Mouse (Mus musculus): ENCODE measurements around the gene Tmem132a. TPM values are rescaled to one million over a fixed set of nuclear protein-coding genes. Genes with fewer than 3 reads are reported as not detected.

Tmem132a gene
- polyA plus RNA-seq, 1 experiment from 2014 or later = 106 TPM

DNA sequence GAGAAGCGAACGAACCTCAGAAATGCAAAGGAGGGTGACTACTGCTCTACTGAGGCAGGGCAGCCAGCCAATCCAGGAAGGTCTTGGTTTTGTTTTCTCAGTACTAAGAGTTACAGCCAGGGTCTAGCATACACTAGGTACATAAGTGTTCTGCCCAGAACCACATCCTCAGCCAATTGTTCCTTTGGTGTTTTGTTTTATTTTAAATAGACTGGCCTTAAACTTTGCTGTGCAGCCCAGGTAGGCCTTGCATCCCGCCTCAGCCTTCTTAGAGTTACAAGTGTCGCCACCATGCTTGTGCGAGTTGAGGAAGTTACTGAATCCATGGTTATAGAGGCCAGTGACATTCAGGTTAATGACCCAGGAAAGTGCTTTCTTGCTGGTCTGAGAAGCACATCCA, 56.7 kb downstream of the Tmem132a start:
- no peak for DNase-seq (ENCODE audit: low spot score)
- Histone ChIP-seq H3K4me2 (ENCODE audit: low read length) (no peak overlapping the region), H3K9ac (ENCODE audit: low read length) (no peak overlapping the region), H3K27ac (ENCODE audit: low read depth, low read length) (no peak overlapping the region), H3K36me3 (ENCODE audit: control insufficient read depth, insufficient read depth, low read length) (no peaks in the 10 kb centered on the region), H3K4me3 (ENCODE audit: low read depth, low read length) (no peak overlapping the region), H3K4me1 (ENCODE audit: control insufficient read depth, insufficient read depth, low read length) (peaks cover 4% of the 10 kb centered on the region; the same call in 1 of the 2 replicates), H3K9me3 (replicated peaks; ENCODE audit: control insufficient read depth, low read length) (no peaks in the 10 kb centered on the region), H3K27me3 (replicated peaks; ENCODE audit: control insufficient read depth, insufficient read depth, low read length) (no peaks in the 10 kb centered on the region)
- ATAC-seq = no peak
- WGBS = 93% methylated on average over 5 of the region's 5 CpGs

DNA sequence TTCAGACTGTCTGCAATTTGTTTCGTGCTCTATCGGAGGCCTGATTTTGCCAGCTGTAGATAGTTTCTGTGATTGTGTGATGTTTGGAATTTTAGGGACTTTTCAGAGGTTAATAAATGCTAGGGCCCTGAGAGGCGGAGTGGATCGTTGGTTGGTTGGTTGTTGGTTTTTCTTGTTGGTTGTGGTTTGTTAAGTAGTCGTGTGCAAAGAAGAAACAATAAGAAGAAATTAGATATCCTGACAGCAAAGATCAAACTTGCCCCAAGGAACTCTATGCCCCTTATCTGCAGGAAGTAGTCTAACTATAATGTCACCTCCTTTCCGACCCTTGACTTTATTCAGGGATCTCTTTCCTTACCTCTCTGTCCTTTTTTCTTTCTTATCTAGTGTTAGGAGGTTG, 58.3 kb downstream of the Tmem132a start:
- Histone ChIP-seq H3K27ac (ENCODE audit: low read depth, low read length) (no peak overlapping the region), H3K4me2 (ENCODE audit: low read length) (no peak overlapping the region), H3K4me1 (ENCODE audit: control insufficient read depth, insufficient read depth, low read length) (peaks cover 4% of the 10 kb centered on the region; the same call in 1 of the 2 replicates), H3K4me3 (ENCODE audit: low read depth, low read length) (no peak overlapping the region), H3K9me3 (replicated peaks; ENCODE audit: control insufficient read depth, low read length) (no peaks in the 10 kb centered on the region), H3K9ac (ENCODE audit: low read length) (no peak overlapping the region), H3K36me3 (ENCODE audit: control insufficient read depth, insufficient read depth, low read length) (no peaks in the 10 kb centered on the region), H3K27me3 (replicated peaks; ENCODE audit: control insufficient read depth, insufficient read depth, low read length) (no peaks in the 10 kb centered on the region)
- DNase-seq (ENCODE audit: low spot score) (no peak), ATAC-seq (no peak)
- 90% methylated on average over 6 of the region's 6 CpGs for WGBS

DNA sequence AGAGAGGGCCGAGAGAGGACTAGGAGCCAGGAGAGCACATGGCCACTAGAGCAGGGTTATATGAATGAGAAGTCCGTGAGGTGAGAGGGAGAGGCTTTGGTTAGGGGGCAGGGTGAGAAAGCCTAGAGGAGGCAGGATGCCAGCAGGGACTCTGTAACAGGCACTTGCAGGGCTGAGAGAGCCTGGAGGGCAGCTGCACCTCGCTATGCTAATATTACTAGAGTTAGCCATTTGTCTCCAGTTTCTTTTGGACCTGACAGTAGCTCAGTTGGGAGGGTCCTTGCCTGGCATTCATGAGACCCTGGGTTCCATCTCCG, 59.6 kb downstream of the Tmem132a start:
- H3K9ac ChIP-seq (ENCODE audit: low read length) = no peak overlapping the region
- ATAC-seq = no peak
- H3K4me3 ChIP-seq (ENCODE audit: low read depth, low read length) = no peak overlapping the region
- no peak overlapping the region for H3K4me2 ChIP-seq (ENCODE audit: low read length)
- H3K27me3 ChIP-seq (replicated peaks; ENCODE audit: control insufficient read depth, insufficient read depth, low read length) = no peaks in the 10 kb centered on the region
- H3K27ac ChIP-seq (ENCODE audit: low read depth, low read length) = peak overlapping the region; percentile 59
- DNase-seq (ENCODE audit: low spot score) = peak; percentile 15
- H3K9me3 ChIP-seq (replicated peaks; ENCODE audit: control insufficient read depth, low read length) = no peaks in the 10 kb centered on the region
- H3K4me1 ChIP-seq (ENCODE audit: control insufficient read depth, insufficient read depth, low read length) = peaks cover 4% of the 10 kb centered on the region; the same call in 1 of the 2 replicates
- WGBS = 57% methylated on average over 4 of the region's 4 CpGs
- no peaks in the 10 kb centered on the region for H3K36me3 ChIP-seq (ENCODE audit: control insufficient read depth, insufficient read depth, low read length)

- no peak overlapping the region for H3K4me3 ChIP-seq (ENCODE audit: low read depth, low read length)
- H3K9ac ChIP-seq (ENCODE audit: low read length) = no peak overlapping the region
- no peak overlapping the region for H3K4me2 ChIP-seq (ENCODE audit: low read length)
- H3K9me3 ChIP-seq (replicated peaks; ENCODE audit: control insufficient read depth, low read length) = no peaks in the 10 kb centered on the region
- WGBS = 66% methylated on average over 11 of the region's 11 CpGs
- ATAC-seq = peak; percentile 83
- peak; percentile 90 for DNase-seq (ENCODE audit: low spot score)
- H3K4me1 ChIP-seq (ENCODE audit: control insufficient read depth, insufficient read depth, low read length) = peaks cover 4% of the 10 kb centered on the region; the same call in 1 of the 2 replicates
- H3K36me3 ChIP-seq (ENCODE audit: control insufficient read depth, insufficient read depth, low read length) = no peaks in the 10 kb centered on the region
- no peaks in the 10 kb centered on the region for H3K27me3 ChIP-seq (replicated peaks; ENCODE audit: control insufficient read depth, insufficient read depth, low read length)
- H3K27ac ChIP-seq (ENCODE audit: low read depth, low read length) = peak overlapping the region; percentile 59
These were observed 60.1 kb downstream of the Tmem132a start for GRCm38 (mm10) chr19:10809428-10810175.

- peak overlapping the region; percentile 59 for H3K27ac ChIP-seq (ENCODE audit: low read depth, low read length)
- H3K4me3 ChIP-seq (ENCODE audit: low read depth, low read length) = no peak overlapping the region
- H3K4me2 ChIP-seq (ENCODE audit: low read length) = no peak overlapping the region
- ATAC-seq (0 out of 2 replicates have a peak, but pooled peaks have one; percentile 25), DNase-seq (ENCODE audit: low spot score) (no peak)
- 91% methylated on average over 12 of the region's 12 CpGs for WGBS
- H3K36me3 ChIP-seq (ENCODE audit: control insufficient read depth, insufficient read depth, low read length) = no peaks in the 10 kb centered on the region
- H3K9ac ChIP-seq (ENCODE audit: low read length) = no peak overlapping the region
- H3K4me1 ChIP-seq (ENCODE audit: control insufficient read depth, insufficient read depth, low read length) = peaks cover 4% of the 10 kb centered on the region; the same call in 1 of the 2 replicates
- no peaks in the 10 kb centered on the region for H3K9me3 ChIP-seq (replicated peaks; ENCODE audit: control insufficient read depth, low read length)
- no peaks in the 10 kb centered on the region for H3K27me3 ChIP-seq (replicated peaks; ENCODE audit: control insufficient read depth, insufficient read depth, low read length)
These were observed 61.1 kb downstream of the Tmem132a start for GRCm38 (mm10) chr19:10808524-10809233.

Other genes starting within 250 kb of the Tmem132a start
- gene Vwce, start 235.7 kb downstream of the Tmem132a start, polyA plus RNA-seq (2014; fragmentation: Nextera tagmentation; extraction: Ambion mirVana) = 0.19 and 0.26 TPM in 2 replicates
- not detected in 2 replicates for gene Pga5, start 191.9 kb downstream of the Tmem132a start, polyA plus RNA-seq (2014; fragmentation: Nextera tagmentation; extraction: Ambion mirVana)
- gene Vps37c, start 181.2 kb downstream of the Tmem132a start, polyA plus RNA-seq (2014; fragmentation: Nextera tagmentation; extraction: Ambion mirVana) = 31.9 and 36.4 TPM in 2 replicates
- 0.29 TPM in 1 of 2 replicates, not detected in the other for gene Cd5, start 130.9 kb downstream of the Tmem132a start, polyA plus RNA-seq (2014; fragmentation: Nextera tagmentation; extraction: Ambion mirVana)
- not detected in 2 replicates for gene Cd6, start 39.9 kb downstream of the Tmem132a start, polyA plus RNA-seq (2014; fragmentation: Nextera tagmentation; extraction: Ambion mirVana)
- 0.34 and 0.49 TPM in 2 replicates for gene Slc15a3, start 30.2 kb downstream of the Tmem132a start, polyA plus RNA-seq (2014; fragmentation: Nextera tagmentation; extraction: Ambion mirVana)
- 42.7 and 47.7 TPM in 2 replicates for gene Tmem109, start 12.1 kb upstream of the Tmem132a start, polyA plus RNA-seq (2014; fragmentation: Nextera tagmentation; extraction: Ambion mirVana)
- 44.2 and 45.5 TPM in 2 replicates for gene Prpf19, start 25.3 kb upstream of the Tmem132a start, polyA plus RNA-seq (2014; fragmentation: Nextera tagmentation; extraction: Ambion mirVana)
- gene Zp1, start 50.7 kb upstream of the Tmem132a start, polyA plus RNA-seq (2014; fragmentation: Nextera tagmentation; extraction: Ambion mirVana) = 0.99 TPM in 1 of 2 replicates, not detected in the other
- gene Ptgdr2, start 67.2 kb upstream of the Tmem132a start, polyA plus RNA-seq (2014; fragmentation: Nextera tagmentation; extraction: Ambion mirVana) = 0.16 and 0.18 TPM in 2 replicates
- gene Ccdc86, start 79.3 kb upstream of the Tmem132a start, polyA plus RNA-seq (2014; fragmentation: Nextera tagmentation; extraction: Ambion mirVana) = 12.1 and 15.0 TPM in 2 replicates
- gene Ms4a10, start 104.7 kb upstream of the Tmem132a start, polyA plus RNA-seq (2014; fragmentation: Nextera tagmentation; extraction: Ambion mirVana) = not detected in 2 replicates
- gene Ms4a15, start 123.3 kb upstream of the Tmem132a start, polyA plus RNA-seq (2014; fragmentation: Nextera tagmentation; extraction: Ambion mirVana) = 0.25 TPM in 1 of 2 replicates, not detected in the other
- gene Ms4a18, start 148.1 kb upstream of the Tmem132a start, polyA plus RNA-seq (2014; fragmentation: Nextera tagmentation; extraction: Ambion mirVana) = not detected in 2 replicates
- not detected in 2 replicates for gene Ms4a8a, start 211.2 kb upstream of the Tmem132a start, polyA plus RNA-seq (2014; fragmentation: Nextera tagmentation; extraction: Ambion mirVana)